Mouse (Mus musculus): Measurements from ENCODE around the gene Dnah6. TPM values are rescaled to one million over a fixed set of nuclear protein-coding genes. Genes with fewer than 3 reads are reported as not detected.

Dnah6 gene
- polyA plus RNA-seq, 1 experiment from 2014 or later: 0.07 TPM

DNA sequence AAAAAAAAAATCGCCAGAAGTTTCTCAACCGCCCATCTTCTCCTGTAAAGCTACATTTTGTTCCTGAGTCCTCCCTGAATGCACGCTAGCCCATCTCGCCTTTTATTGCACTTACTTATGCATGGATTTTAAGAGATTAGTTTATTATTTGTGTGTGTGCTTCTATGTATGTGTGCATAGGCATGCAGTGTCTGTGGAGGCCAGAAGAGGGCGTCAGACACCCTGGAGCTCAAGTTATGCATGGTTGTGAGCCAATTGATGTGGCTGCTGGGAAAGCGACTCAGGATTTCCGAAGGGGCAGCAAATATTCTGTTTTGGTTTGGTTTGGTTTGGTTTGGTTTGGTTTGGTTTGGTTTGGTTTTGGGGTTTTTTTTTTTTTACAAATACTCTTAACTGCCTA lies 78.0 kb downstream of the Dnah6 start:
- H3K27me3 ChIP-seq (replicated peaks; ENCODE audit: control insufficient read depth, insufficient read depth, low read length): no peaks in the 10 kb centered on the region
- ATAC-seq (replicated peaks; ENCODE audit: low FRiP score, low TSS enrichment, low read depth): no peak
- H3K36me3 ChIP-seq (ENCODE audit: control insufficient read depth, insufficient read depth, low read length): no peaks in the 10 kb centered on the region
- H3K4me3 ChIP-seq (ENCODE audit: low read depth, low read length): no peak overlapping the region
- 90% methylated on average over 7 of the region's 7 CpGs for WGBS
- DNase-seq (ENCODE audit: low spot score): no peak
- H3K4me2 ChIP-seq (ENCODE audit: low read length): no peak overlapping the region
- H3K9ac ChIP-seq (ENCODE audit: low read length): no peak overlapping the region
- no peaks in the 10 kb centered on the region for H3K4me1 ChIP-seq (replicated peaks; ENCODE audit: control insufficient read depth, insufficient read depth, low read length)
- no peaks in the 10 kb centered on the region for H3K9me3 ChIP-seq (ENCODE audit: control insufficient read depth, low read length)
- no peak overlapping the region for H3K27ac ChIP-seq (ENCODE audit: low read depth)

DNA sequence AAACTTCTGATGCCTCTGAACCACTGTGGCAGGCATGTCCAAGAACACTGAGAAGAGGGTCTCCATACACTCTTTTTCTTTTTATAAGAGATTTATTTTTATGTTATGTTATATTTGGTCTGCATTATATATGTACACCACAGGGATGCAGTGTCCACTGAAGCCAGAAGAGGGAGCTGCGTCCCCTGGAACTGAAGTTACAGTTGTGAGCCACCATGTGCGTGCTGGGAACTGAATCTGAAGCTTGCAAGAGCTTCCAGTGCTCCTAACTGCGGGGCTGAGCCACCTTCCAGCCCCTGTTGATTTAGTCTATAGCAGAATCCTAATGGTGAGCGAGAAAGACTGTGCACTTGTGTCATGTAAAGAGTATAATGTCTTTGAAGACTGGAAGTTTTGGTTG lies 78.7 kb downstream of the Dnah6 start:
- no peak overlapping the region for H3K27ac ChIP-seq (ENCODE audit: low read depth)
- no peaks in the 10 kb centered on the region for H3K9me3 ChIP-seq (ENCODE audit: control insufficient read depth, low read length)
- H3K9ac ChIP-seq (ENCODE audit: low read length): no peak overlapping the region
- no peak for DNase-seq (ENCODE audit: low spot score)
- no peaks in the 10 kb centered on the region for H3K27me3 ChIP-seq (replicated peaks; ENCODE audit: control insufficient read depth, insufficient read depth, low read length)
- ATAC-seq (replicated peaks; ENCODE audit: low FRiP score, low TSS enrichment, low read depth): no peak
- H3K4me2 ChIP-seq (ENCODE audit: low read length): no peak overlapping the region
- no peaks in the 10 kb centered on the region for H3K4me1 ChIP-seq (replicated peaks; ENCODE audit: control insufficient read depth, insufficient read depth, low read length)
- no peak overlapping the region for H3K4me3 ChIP-seq (ENCODE audit: low read depth, low read length)
- H3K36me3 ChIP-seq (ENCODE audit: control insufficient read depth, insufficient read depth, low read length): no peaks in the 10 kb centered on the region
- WGBS: 85% methylated on average over 4 of the region's 4 CpGs

DNA sequence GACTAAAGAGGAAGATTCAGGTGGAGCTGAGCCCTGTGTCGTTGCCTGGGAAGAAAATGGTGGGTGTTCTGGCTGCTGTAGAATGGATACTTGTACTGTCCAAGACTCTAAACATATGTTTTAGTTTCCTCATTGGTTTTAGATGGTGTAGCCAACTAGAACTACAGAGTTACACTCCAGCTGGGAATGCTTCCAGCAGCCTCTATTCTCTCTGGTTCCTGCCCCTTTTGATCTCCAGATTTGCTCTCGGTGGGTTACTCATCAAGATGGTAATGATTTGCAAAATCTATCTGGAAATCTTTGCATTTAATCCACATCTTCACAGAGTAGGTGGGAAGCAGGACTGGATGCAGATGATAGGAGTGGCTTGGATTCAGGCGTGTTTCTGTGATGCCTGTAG lies 80.6 kb downstream of the Dnah6 start:
- Histone ChIP-seq H3K36me3 (ENCODE audit: control insufficient read depth, insufficient read depth, low read length) (no peaks in the 10 kb centered on the region), H3K9ac (ENCODE audit: low read length) (no peak overlapping the region), H3K4me1 (replicated peaks; ENCODE audit: control insufficient read depth, insufficient read depth, low read length) (no peaks in the 10 kb centered on the region; the same call in 1 of the 2 replicates), H3K4me2 (ENCODE audit: low read length) (no peak overlapping the region), H3K9me3 (ENCODE audit: control insufficient read depth, low read length) (no peaks in the 10 kb centered on the region), H3K27ac (ENCODE audit: low read depth) (no peak overlapping the region), H3K27me3 (replicated peaks; ENCODE audit: control insufficient read depth, insufficient read depth, low read length) (no peaks in the 10 kb centered on the region), H3K4me3 (ENCODE audit: low read depth, low read length) (no peak overlapping the region)
- 84% methylated on average over 3 of the region's 3 CpGs for WGBS
- DNase-seq (ENCODE audit: low spot score) (no peak), ATAC-seq (replicated peaks; ENCODE audit: low FRiP score, low TSS enrichment, low read depth) (no peak)

DNA sequence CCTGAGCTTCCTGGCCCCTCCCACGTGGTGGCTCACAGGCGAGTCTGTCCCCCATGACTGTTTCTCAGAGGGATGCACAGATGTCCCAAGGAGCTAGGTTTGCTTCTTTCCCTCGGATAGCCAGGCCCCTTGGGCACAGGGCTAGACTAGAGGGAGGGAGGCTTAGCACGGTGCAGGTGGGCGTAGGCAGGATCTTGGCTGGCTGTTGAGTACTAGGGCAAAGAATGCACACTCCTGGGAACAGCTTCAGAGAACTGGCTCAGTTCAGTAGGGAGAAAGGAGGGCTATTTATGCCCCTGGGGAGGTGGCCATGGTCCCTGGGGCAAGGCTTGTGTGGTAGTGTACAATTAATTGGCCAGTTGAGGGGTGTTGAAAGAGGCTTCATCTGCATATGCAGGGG lies 88.7 kb downstream of the Dnah6 start:
- no peaks in the 10 kb centered on the region for H3K27me3 ChIP-seq (replicated peaks; ENCODE audit: control insufficient read depth, insufficient read depth, low read length)
- no peaks in the 10 kb centered on the region; the same call in 1 of the 2 replicates for H3K4me1 ChIP-seq (replicated peaks; ENCODE audit: control insufficient read depth, insufficient read depth, low read length)
- H3K36me3 ChIP-seq (ENCODE audit: control insufficient read depth, insufficient read depth, low read length): no peaks in the 10 kb centered on the region
- H3K4me3 ChIP-seq (ENCODE audit: low read depth, low read length): no peak overlapping the region
- no peak for ATAC-seq (replicated peaks; ENCODE audit: low FRiP score, low TSS enrichment, low read depth)
- WGBS: 49% methylated on average over 5 of the region's 5 CpGs
- no peak for DNase-seq (ENCODE audit: low spot score)
- H3K9me3 ChIP-seq (ENCODE audit: control insufficient read depth, low read length): no peaks in the 10 kb centered on the region
- H3K4me2 ChIP-seq (ENCODE audit: low read length): no peak overlapping the region
- no peak overlapping the region for H3K9ac ChIP-seq (ENCODE audit: low read length)
- no peak overlapping the region for H3K27ac ChIP-seq (ENCODE audit: low read depth)

- Histone ChIP-seq H3K27me3 (replicated peaks; ENCODE audit: control insufficient read depth, insufficient read depth, low read length) (no peaks in the 10 kb centered on the region), H3K27ac (ENCODE audit: low read depth) (no peak overlapping the region), H3K4me2 (ENCODE audit: low read length) (no peak overlapping the region), H3K4me3 (ENCODE audit: low read depth, low read length) (no peak overlapping the region), H3K4me1 (replicated peaks; ENCODE audit: control insufficient read depth, insufficient read depth, low read length) (no peaks in the 10 kb centered on the region), H3K9me3 (ENCODE audit: control insufficient read depth, low read length) (no peaks in the 10 kb centered on the region), H3K36me3 (ENCODE audit: control insufficient read depth, insufficient read depth, low read length) (no peaks in the 10 kb centered on the region), H3K9ac (ENCODE audit: low read length) (no peak overlapping the region)
- ATAC-seq (replicated peaks; ENCODE audit: low FRiP score, low TSS enrichment, low read depth): no peak
- WGBS: 65% methylated on average over 9 of the region's 9 CpGs
- DNase-seq (ENCODE audit: low spot score): no peak
These were observed 93.9 kb downstream of the Dnah6 start for GRCm38 (mm10) chr6:73127594-73127993.

- WGBS: 90% methylated on average over 11 of the region's 11 CpGs
- no peaks in the 10 kb centered on the region for H3K36me3 ChIP-seq (ENCODE audit: control insufficient read depth, insufficient read depth, low read length)
- H3K27me3 ChIP-seq (replicated peaks; ENCODE audit: control insufficient read depth, insufficient read depth, low read length): no peaks in the 10 kb centered on the region
- no peak overlapping the region for H3K27ac ChIP-seq (ENCODE audit: low read depth)
- H3K4me3 ChIP-seq (ENCODE audit: low read depth, low read length): no peak overlapping the region
- no peaks in the 10 kb centered on the region for H3K9me3 ChIP-seq (ENCODE audit: control insufficient read depth, low read length)
- H3K4me1 ChIP-seq (replicated peaks; ENCODE audit: control insufficient read depth, insufficient read depth, low read length): no peaks in the 10 kb centered on the region
- DNase-seq (ENCODE audit: low spot score) (no peak), ATAC-seq (replicated peaks; ENCODE audit: low FRiP score, low TSS enrichment, low read depth) (no peak)
- no peak overlapping the region for H3K4me2 ChIP-seq (ENCODE audit: low read length)
- no peak overlapping the region for H3K9ac ChIP-seq (ENCODE audit: low read length)
These were observed 101.1 kb downstream of the Dnah6 start for GRCm38 (mm10) chr6:73120348-73120747.

DNA sequence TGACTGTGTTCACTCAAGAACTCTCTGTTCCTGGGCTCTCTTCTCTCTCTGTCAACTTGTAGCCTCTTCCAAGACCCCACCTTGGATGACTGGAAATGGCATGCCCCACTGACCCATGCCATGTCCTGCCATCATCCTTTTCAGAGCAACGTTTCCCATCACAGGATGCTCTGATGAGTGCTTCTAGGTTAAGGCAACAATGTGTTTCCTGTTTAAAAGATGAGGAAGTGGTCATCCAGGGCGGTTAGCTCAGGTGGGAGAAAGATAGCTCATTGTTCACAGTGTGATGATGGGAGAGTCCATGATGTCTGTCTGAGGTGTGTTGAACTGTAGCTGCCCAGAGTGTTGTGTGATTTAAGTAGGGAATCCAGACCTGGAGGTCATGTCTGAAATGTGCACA lies 107.6 kb downstream of the Dnah6 start:
- H3K27me3 ChIP-seq (replicated peaks; ENCODE audit: control insufficient read depth, insufficient read depth, low read length): no peaks in the 10 kb centered on the region
- H3K4me3 ChIP-seq (ENCODE audit: low read depth, low read length): no peak overlapping the region
- ATAC-seq (replicated peaks; ENCODE audit: low FRiP score, low TSS enrichment, low read depth) (no peak), DNase-seq (ENCODE audit: low spot score) (no peak)
- H3K4me2 ChIP-seq (ENCODE audit: low read length): no peak overlapping the region
- H3K27ac ChIP-seq (ENCODE audit: low read depth): no peak overlapping the region
- WGBS: 63% methylated on average over 2 of the region's 2 CpGs
- no peak overlapping the region for H3K9ac ChIP-seq (ENCODE audit: low read length)
- no peaks in the 10 kb centered on the region for H3K4me1 ChIP-seq (replicated peaks; ENCODE audit: control insufficient read depth, insufficient read depth, low read length)
- no peaks in the 10 kb centered on the region for H3K36me3 ChIP-seq (ENCODE audit: control insufficient read depth, insufficient read depth, low read length)
- H3K9me3 ChIP-seq (ENCODE audit: control insufficient read depth, low read length): no peaks in the 10 kb centered on the region

- WGBS: 31% methylated on average over 2 of the region's 2 CpGs
- ATAC-seq (replicated peaks; ENCODE audit: low FRiP score, low TSS enrichment, low read depth): no peak
- no peak for DNase-seq (ENCODE audit: low spot score)
- no peaks in the 10 kb centered on the region for H3K27me3 ChIP-seq (replicated peaks; ENCODE audit: control insufficient read depth, insufficient read depth, low read length)
- no peak overlapping the region for H3K27ac ChIP-seq (ENCODE audit: low read depth)
- no peaks in the 10 kb centered on the region for H3K4me1 ChIP-seq (replicated peaks; ENCODE audit: control insufficient read depth, insufficient read depth, low read length)
- H3K4me3 ChIP-seq (ENCODE audit: low read depth, low read length): no peak overlapping the region
- no peaks in the 10 kb centered on the region for H3K9me3 ChIP-seq (ENCODE audit: control insufficient read depth, low read length)
- H3K36me3 ChIP-seq (ENCODE audit: control insufficient read depth, insufficient read depth, low read length): no peaks in the 10 kb centered on the region
- no peak overlapping the region for H3K9ac ChIP-seq (ENCODE audit: low read length)
- H3K4me2 ChIP-seq (ENCODE audit: low read length): no peak overlapping the region
These were observed 108.1 kb downstream of the Dnah6 start for GRCm38 (mm10) chr6:73113365-73113764.

DNA sequence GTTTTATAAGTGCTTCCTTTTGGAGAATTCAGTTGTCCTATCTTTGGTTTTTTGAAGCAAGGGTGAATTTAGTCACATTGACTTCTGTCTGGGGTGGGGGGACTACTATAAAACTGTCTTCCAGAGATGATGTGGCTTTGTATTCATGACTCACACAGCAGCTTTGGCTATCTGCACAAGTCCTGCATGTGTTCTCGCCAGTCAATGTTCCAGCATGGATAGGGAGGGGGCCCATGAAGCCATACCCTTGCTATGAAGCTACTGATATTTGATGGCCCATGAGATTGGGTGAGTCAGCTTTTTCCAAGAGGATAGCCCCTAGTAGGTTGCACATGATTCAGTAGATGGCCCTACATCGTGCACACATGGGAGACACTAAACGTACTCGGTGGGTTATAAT lies 128.3 kb downstream of the Dnah6 start:
- ATAC-seq (replicated peaks; ENCODE audit: low FRiP score, low TSS enrichment, low read depth) (no peak), DNase-seq (ENCODE audit: low spot score) (no peak)
- no peak overlapping the region for H3K27ac ChIP-seq (ENCODE audit: low read depth)
- H3K4me1 ChIP-seq (replicated peaks; ENCODE audit: control insufficient read depth, insufficient read depth, low read length): no peaks in the 10 kb centered on the region
- H3K27me3 ChIP-seq (replicated peaks; ENCODE audit: control insufficient read depth, insufficient read depth, low read length): no peaks in the 10 kb centered on the region
- H3K4me3 ChIP-seq (ENCODE audit: low read depth, low read length): no peak overlapping the region
- WGBS: 93% methylated on average over 4 of the region's 4 CpGs
- H3K36me3 ChIP-seq (ENCODE audit: control insufficient read depth, insufficient read depth, low read length): no peaks in the 10 kb centered on the region
- H3K9me3 ChIP-seq (ENCODE audit: control insufficient read depth, low read length): no peaks in the 10 kb centered on the region
- no peak overlapping the region for H3K4me2 ChIP-seq (ENCODE audit: low read length)
- no peak overlapping the region for H3K9ac ChIP-seq (ENCODE audit: low read length)

Measured in intestine, embryonic 14.5 days (tissue).